Mouse (Mus musculus): ENCODE data around the gene Cfap100. TPM values are rescaled to one million over a fixed set of nuclear protein-coding genes. Genes with fewer than 3 reads are reported as not detected.

Gene Cfap100
- polyA plus RNA-seq, 1 experiment from 2014 or later = 6.9 TPM

GRCm38 (mm10) chr6:90368976-90369724 is 59.4 kb downstream of the Cfap100 start, which contains the start of gene Zxdc:
TSS of gene Zxdc (plus strand) at chr6:90369492.
- Histone ChIP-seq H3K9me3 (no peaks in the 10 kb centered on the region), H3K27me3 (no peaks in the 10 kb centered on the region), H3K4me3 (peak within 1 kb of the TSS; percentile 84), H3K9ac (peak within 1 kb of the TSS; percentile 95), H3K4me1 (replicated peaks) (peaks cover 30% of the 10 kb centered on the region), H3K36me3 (peaks cover 12% of the 10 kb centered on the region), H3K27ac (peak within 1 kb of the TSS; percentile 90), H3K4me2 (peak within 1 kb of the TSS; percentile 98)
- peak; percentile 98 for ATAC-seq (ENCODE audit: low FRiP score)
- 5% methylated on average over 41 of the region's 41 CpGs for WGBS

- WGBS = 85% methylated on average over 5 of the region's 5 CpGs
- Histone ChIP-seq H3K27ac (no peak overlapping the region), H3K4me1 (replicated peaks) (no peaks in the 10 kb centered on the region; the same call in 1 of the 2 replicates), H3K36me3 (no peaks in the 10 kb centered on the region), H3K9me3 (no peaks in the 10 kb centered on the region), H3K27me3 (no peaks in the 10 kb centered on the region), H3K4me2 (no peak overlapping the region), H3K9ac (no peak overlapping the region), H3K4me3 (no peak overlapping the region)
- no peak for ATAC-seq (ENCODE audit: low FRiP score)
Observed at GRCm38 (mm10) chr6:90363301-90363700, 65.3 kb downstream of the Cfap100 start.

- no peak for ATAC-seq (ENCODE audit: low FRiP score)
- Histone ChIP-seq H3K36me3 (no peaks in the 10 kb centered on the region), H3K9ac (no peak overlapping the region), H3K4me1 (replicated peaks) (no peaks in the 10 kb centered on the region; the same call in 1 of the 2 replicates), H3K4me2 (no peak overlapping the region), H3K9me3 (no peaks in the 10 kb centered on the region), H3K27me3 (no peaks in the 10 kb centered on the region), H3K4me3 (no peak overlapping the region), H3K27ac (no peak overlapping the region)
- 89% methylated on average over 6 of the region's 6 CpGs for WGBS
Observed at GRCm38 (mm10) chr6:90360922-90361614, 67.5 kb downstream of the Cfap100 start.

GRCm38 (mm10) chr6:90360024-90360781 is 68.4 kb downstream of the Cfap100 start:
- no peaks in the 10 kb centered on the region; the same call in 1 of the 2 replicates for H3K4me1 ChIP-seq (replicated peaks)
- no peak overlapping the region for H3K9ac ChIP-seq
- no peak overlapping the region for H3K4me3 ChIP-seq
- H3K4me2 ChIP-seq = no peak overlapping the region
- ATAC-seq (ENCODE audit: low FRiP score) = no peak
- H3K9me3 ChIP-seq = no peaks in the 10 kb centered on the region
- H3K36me3 ChIP-seq = no peaks in the 10 kb centered on the region
- no peak overlapping the region for H3K27ac ChIP-seq
- 61% methylated on average over 7 of the region's 7 CpGs for WGBS
- no peaks in the 10 kb centered on the region for H3K27me3 ChIP-seq

- no peaks in the 10 kb centered on the region for H3K9me3 ChIP-seq
- H3K4me1 ChIP-seq (replicated peaks) = no peaks in the 10 kb centered on the region; the same call in 1 of the 2 replicates
- no peaks in the 10 kb centered on the region for H3K36me3 ChIP-seq
- H3K9ac ChIP-seq = no peak overlapping the region
- no peak overlapping the region for H3K4me3 ChIP-seq
- 61% methylated on average over 2 of the region's 2 CpGs for WGBS
- H3K27ac ChIP-seq = no peak overlapping the region
- no peak overlapping the region for H3K4me2 ChIP-seq
- H3K27me3 ChIP-seq = no peaks in the 10 kb centered on the region
- no peak for ATAC-seq (ENCODE audit: low FRiP score)
Observed at GRCm38 (mm10) chr6:90359445-90359844, 69.2 kb downstream of the Cfap100 start.

GRCm38 (mm10) chr6:90358142-90358541 is 70.5 kb downstream of the Cfap100 start:
- no peak overlapping the region for H3K9ac ChIP-seq
- H3K27ac ChIP-seq = no peak overlapping the region
- WGBS = 78% methylated on average over 5 of the region's 5 CpGs
- no peaks in the 10 kb centered on the region for H3K27me3 ChIP-seq
- no peak overlapping the region for H3K4me3 ChIP-seq
- no peak overlapping the region for H3K4me2 ChIP-seq
- H3K36me3 ChIP-seq = no peaks in the 10 kb centered on the region
- ATAC-seq (ENCODE audit: low FRiP score) = no peak
- H3K4me1 ChIP-seq (replicated peaks) = no peaks in the 10 kb centered on the region; the same call in 1 of the 2 replicates
- no peaks in the 10 kb centered on the region for H3K9me3 ChIP-seq

Other genes with a start within 250 kb of the Cfap100 start
- gene V1ra8, start 226.0 kb downstream of the Cfap100 start, polyA plus RNA-seq (2015; fragmentation: Nextera tagmentation; extraction: Ambion mirVana) = not detected in 2 replicates
- gene Vmn1r53, start 204.4 kb downstream of the Cfap100 start, polyA plus RNA-seq (2015; fragmentation: Nextera tagmentation; extraction: Ambion mirVana) = not detected in 2 replicates
- gene Vmn1r54, start 182.5 kb downstream of the Cfap100 start, polyA plus RNA-seq (2015; fragmentation: Nextera tagmentation; extraction: Ambion mirVana) = not detected in 2 replicates
- gene BC048671, start 127.6 kb downstream of the Cfap100 start, polyA plus RNA-seq (2015; fragmentation: Nextera tagmentation; extraction: Ambion mirVana) = not detected in 2 replicates
- gene Chst13, start 103.6 kb downstream of the Cfap100 start, polyA plus RNA-seq (2015; fragmentation: Nextera tagmentation; extraction: Ambion mirVana) = 0.12 and 0.17 TPM in 2 replicates
- not detected in 2 replicates for gene Uroc1, start 95.5 kb downstream of the Cfap100 start, polyA plus RNA-seq (2015; fragmentation: Nextera tagmentation; extraction: Ambion mirVana)
- gene Zxdc, start 59.3 kb downstream of the Cfap100 start, polyA plus RNA-seq (2015; fragmentation: Nextera tagmentation; extraction: Ambion mirVana) = 10.5 and 11.2 TPM in 2 replicates
- gene Klf15, start 33.8 kb upstream of the Cfap100 start, polyA plus RNA-seq (2015; fragmentation: Nextera tagmentation; extraction: Ambion mirVana) = 10.2 and 10.5 TPM in 2 replicates
- gene Aldh1l1, start 57.6 kb upstream of the Cfap100 start, polyA plus RNA-seq (2015; fragmentation: Nextera tagmentation; extraction: Ambion mirVana) = 44.8 and 45.3 TPM in 2 replicates
- gene Slc41a3, start 175.9 kb upstream of the Cfap100 start, polyA plus RNA-seq (2015; fragmentation: Nextera tagmentation; extraction: Ambion mirVana) = 5.1 and 5.5 TPM in 2 replicates

Measured in hindbrain, embryonic 13.5 days (tissue).